Mouse (Mus musculus) naive thymus-derived CD4-positive, alpha-beta T cell, adult 5 months (primary cell): ENCODE data around the gene Med12l. TPM values are rescaled to one million over a fixed set of nuclear protein-coding genes. Genes with fewer than 3 reads are reported as not detected.

Experiments
- polyA plus RNA-seq: library from polyadenylated mRNA; unstranded; fragments of 100-300 nt; shearing (Covaris generic); gene quantifications from one replicate; pipeline ENCODE4 v1.2.1, GENCODE M21; 2017

Gene Med12l
- 1.3 TPM for polyA plus RNA-seq

GRCm38 (mm10) chr3:59005271-59005995 is at the start of gene Med12l:
Gene Med12l (plus strand): TSS chr3:59005825.

GRCm38 (mm10) chr3:59101218-59101986 is 95.8 kb downstream of the Med12l start, which contains the start of gene Gpr171:
Gene Gpr171 (minus strand): TSS chr3:59101821.

DNA sequence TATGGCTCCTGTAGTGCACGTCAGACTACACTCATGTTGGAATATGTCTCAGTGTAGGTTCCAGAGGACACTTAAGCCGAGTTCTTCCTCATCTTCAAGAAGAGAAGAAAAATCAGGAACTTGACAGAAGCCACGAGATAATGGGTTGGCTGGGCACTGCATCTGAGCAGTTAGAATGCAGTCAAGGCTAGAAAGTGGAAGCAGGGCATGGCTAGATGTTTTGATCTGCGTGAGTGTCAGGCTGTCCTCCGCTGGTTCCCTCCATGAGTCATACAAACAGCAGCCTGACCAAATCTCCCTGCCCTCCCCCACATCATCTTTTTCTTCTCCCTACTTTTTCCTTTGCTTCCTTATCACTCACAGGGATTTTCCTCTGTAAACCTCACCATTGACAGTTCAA is 147.8 kb downstream of the Med12l start, which contains the start of gene P2ry14:
Gene P2ry14, minus strand, starts transcription at position 195 of the 400 bp plus-strand sequence.

GRCm38 (mm10) chr3:59194938-59195337 is 189.3 kb downstream of the Med12l start, which contains the start of gene Gpr87:
Gene Gpr87 (minus strand): TSS chr3:59195104.

GRCm38 (mm10) chr3:59210727-59211126 is 205.1 kb downstream of the Med12l start, which contains the start of gene P2ry13:
Gene P2ry13 (minus strand): TSS chr3:59210882.

GRCm38 (mm10) chr3:59262704-59263103 is 257.1 kb downstream of the Med12l start, which contains the start of gene P2ry12:
Gene P2ry12 (minus strand): TSS chr3:59262871.

DNA sequence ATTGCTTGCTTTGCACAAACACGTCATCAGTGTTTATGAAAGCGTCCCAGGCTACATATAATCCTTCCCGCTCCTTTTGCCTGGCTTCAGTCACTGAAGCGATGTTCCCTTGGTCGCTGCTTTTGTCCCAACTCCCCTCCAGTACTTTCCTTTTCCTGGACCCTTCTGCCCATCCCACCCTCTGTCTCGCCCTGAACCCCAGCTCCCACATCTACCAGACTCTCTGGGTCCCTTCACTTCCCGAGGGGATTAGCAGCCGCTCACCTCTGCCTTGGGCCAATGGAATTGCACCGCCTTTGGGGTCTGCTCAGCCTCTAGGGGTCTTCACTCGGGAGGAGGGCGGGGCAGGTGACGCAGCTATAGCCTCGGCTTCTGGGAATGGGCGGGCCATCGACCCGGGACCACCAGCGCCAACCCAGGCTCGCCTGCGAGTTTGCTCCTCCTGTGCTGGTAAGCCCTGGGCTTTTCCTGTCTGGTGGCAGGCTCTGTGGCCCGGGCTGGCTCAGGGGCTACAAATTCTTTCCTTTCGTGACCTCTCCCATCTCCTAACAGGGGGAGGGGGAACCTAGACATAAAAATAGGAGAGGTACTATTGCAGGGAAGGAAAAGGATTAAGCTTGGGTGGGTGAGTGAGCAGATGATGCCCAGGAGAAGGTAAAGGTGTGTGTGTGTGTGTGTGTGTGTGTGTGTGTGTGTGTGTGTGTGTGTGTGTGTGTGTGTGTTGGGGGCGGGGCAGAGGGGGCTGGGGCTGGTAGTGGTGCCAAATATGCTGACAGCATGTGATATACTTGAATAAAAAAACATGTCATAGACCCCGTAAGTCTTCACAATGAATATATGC is 338.7 kb downstream of the Med12l start, which contains the start of gene Igsf10:
Gene Igsf10, minus strand, starts transcription at position 330 of the 841 bp plus-strand sequence.

Other genes with a start within 250 kb of the Med12l start
- gene Mindy4b-ps, start 183.5 kb upstream of the Med12l start, polyA plus RNA-seq = not detected
- gene Clrn1, start 120.5 kb upstream of the Med12l start, polyA plus RNA-seq = not detected
- gene Gpr171, start 96.0 kb downstream of the Med12l start, polyA plus RNA-seq = 157 TPM
- 18.6 TPM for gene P2ry14, start 147.8 kb downstream of the Med12l start, polyA plus RNA-seq
- gene Gpr87, start 189.3 kb downstream of the Med12l start, polyA plus RNA-seq = not detected
- not detected for gene P2ry13, start 205.1 kb downstream of the Med12l start, polyA plus RNA-seq